Mouse (Mus musculus) cortical plate, adult 2 months (tissue): Measurements from ENCODE around the gene Furin. TPM values are rescaled to one million over a fixed set of nuclear protein-coding genes. Genes with fewer than 3 reads are reported as not detected.

Experiments
- H3K27ac ChIP-seq: fragments of 200-500 bp; 2 replicates; pipeline ENCODE4 v1.5.1; 2012; ENCODE audit warnings: low read length, control low read depth, inconsistent platforms; ENCODE audit not compliant: insufficient read depth
- H3K4me1 ChIP-seq: fragments of 200-500 bp; 2 replicates; pipeline ENCODE4 v1.6.1; 2011; ENCODE audit warnings: low read length; ENCODE audit not compliant: control insufficient read depth, insufficient read depth
- H3K4me3 ChIP-seq: fragments of 200-500 bp; 2 replicates; pipeline ENCODE4 v1.5.1; 2011; ENCODE audit warnings: mild to moderate bottlenecking, low read length, control low read depth; ENCODE audit not compliant: insufficient read depth
- CTCF ChIP-seq: fragments of 200-500 bp; IDR thresholded peaks from 2 replicates; pipeline ENCODE4 v1.5.1; 2011; ENCODE audit warnings: mild to moderate bottlenecking, control low read depth, low read length; ENCODE audit not compliant: insufficient read depth; ENCODE audit errors: extremely low read depth
- POLR2A ChIP-seq: fragments of 200-500 bp; IDR thresholded peaks from 2 replicates; pipeline ENCODE4 v1.6.1; 2011; ENCODE audit warnings: mild to moderate bottlenecking, low read length, control low read depth; ENCODE audit not compliant: insufficient read depth; ENCODE audit errors: extremely low read depth
- polyA plus RNA-seq: library from polyadenylated mRNA; depleted of rRNA; stranded (reverse); fragments of >200 nt; gene quantifications from 2 replicates; pipeline ENCODE4 v1.2.3, GENCODE M21; 2012

Furin gene
- polyA plus RNA-seq, 1 experiment = 19.9 TPM

DNA sequence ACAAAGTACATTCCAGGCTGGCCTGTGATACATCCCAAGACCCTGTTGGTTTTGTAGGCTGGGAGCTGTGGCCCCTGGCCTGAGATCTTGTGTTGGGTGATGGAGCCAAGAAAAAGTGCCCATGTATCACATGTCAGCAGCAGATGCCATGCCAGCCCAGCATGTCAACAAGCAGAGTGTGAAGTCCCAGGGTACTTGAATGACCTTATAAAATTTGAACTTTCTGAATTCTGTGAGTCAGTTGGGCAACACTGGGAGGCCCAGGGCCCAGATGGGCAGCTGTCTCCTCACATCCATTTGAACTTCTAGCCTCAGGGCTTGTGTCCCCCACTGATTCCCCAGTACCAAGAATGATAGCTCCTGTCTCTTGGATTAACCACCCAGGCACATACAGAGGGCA, 12.4 kb upstream of the Furin start:
- no peaks in the 10 kb centered on the region for H3K4me1 ChIP-seq
- no peak for TF ChIP-seq CTCF
- no peak overlapping the region for H3K27ac ChIP-seq
- no peak overlapping the region for H3K4me3 ChIP-seq

DNA sequence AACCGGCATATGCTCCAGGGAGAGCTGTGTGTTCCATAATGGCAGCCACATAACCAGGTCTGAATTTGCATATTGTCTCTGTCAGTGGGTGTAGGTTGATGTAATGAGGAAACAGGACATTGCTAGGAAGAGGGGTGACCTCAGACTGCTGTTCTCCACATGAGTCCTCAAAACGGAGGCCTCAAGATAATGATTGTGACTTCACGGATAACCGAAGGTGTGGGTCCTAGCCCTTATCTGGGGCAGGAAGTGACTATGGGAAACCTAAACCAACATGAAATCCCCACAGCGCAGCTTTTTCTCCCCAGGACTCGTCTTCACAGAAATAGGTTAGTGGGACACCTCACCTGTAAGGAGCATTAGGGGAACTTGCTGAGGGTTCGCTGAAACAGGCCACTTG, 11.7 kb upstream of the Furin start:
- Histone ChIP-seq H3K4me1 (no peaks in the 10 kb centered on the region), H3K27ac (no peak overlapping the region), H3K4me3 (no peak overlapping the region)
- TF ChIP-seq POLR2A (no peak), CTCF (no peak)

DNA sequence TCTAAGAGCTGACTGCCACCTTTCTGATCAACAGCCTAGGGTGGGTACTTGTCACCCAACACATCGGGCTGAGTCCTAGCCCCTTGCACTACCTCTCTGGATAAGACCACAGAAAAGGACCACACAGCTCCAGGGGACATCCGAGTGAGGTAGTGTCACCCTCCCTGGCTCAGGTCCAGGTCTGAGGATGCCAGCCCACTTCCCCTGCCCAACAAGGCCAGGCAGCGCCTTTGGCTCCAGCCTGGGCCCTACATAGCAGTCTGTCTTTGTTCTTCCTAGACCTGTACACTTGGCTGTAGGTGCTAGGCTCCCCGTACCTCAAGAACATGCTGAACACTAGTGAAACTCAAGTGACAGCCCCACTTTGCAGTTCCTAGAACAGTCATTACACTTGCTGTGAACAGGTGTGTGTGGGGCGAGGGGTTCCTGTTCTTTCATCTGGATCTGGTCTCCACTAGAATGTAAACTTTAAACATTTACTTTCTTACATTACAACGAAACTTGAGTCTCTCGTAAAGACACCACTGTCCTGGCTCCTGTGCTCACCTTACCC, 9.1 kb upstream of the Furin start:
- Histone ChIP-seq H3K4me1 (no peaks in the 10 kb centered on the region), H3K4me3 (no peak overlapping the region), H3K27ac (no peak overlapping the region)
- TF ChIP-seq POLR2A (no peak), CTCF (no peak)

DNA sequence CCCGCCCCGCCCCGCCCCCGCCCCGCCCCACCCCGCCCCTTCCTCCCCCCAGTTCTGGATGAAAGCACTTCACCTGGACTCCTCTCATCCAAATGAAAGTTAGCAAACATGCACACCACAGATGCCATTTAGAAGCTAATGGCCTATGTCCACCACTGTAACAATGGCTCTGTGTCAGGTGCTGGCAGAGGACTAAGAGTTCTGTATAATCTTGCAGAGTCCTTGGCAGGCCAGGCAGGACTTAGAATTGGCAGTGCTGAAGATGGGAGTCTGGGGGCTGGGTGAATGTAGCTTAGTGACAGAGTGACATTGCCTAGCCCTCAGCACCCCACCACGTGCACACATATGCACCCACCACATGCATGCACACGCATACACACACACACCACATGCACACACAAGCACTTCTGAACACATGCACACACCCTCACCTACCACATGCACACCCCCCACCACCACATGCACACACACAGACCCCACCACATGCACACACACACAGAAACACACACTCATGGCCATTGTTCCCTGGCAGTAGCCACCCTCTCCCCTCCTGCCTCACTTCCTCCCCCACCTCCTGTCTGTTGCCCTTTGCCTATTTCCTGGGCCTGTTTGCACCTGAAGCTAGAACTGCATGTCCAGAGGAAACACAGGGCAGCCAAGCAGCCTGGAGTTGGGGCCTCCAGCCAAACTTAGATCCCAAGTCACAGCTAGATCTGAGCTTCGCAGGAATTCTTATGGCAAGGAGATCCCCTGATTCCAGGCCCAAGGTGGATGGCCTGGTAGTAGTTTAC, 8.5 kb upstream of the Furin start:
- no peak for TF ChIP-seq POLR2A
- TF ChIP-seq CTCF = no peak
- Histone ChIP-seq H3K27ac (no peak overlapping the region), H3K4me1 (no peaks in the 10 kb centered on the region), H3K4me3 (no peak overlapping the region)

DNA sequence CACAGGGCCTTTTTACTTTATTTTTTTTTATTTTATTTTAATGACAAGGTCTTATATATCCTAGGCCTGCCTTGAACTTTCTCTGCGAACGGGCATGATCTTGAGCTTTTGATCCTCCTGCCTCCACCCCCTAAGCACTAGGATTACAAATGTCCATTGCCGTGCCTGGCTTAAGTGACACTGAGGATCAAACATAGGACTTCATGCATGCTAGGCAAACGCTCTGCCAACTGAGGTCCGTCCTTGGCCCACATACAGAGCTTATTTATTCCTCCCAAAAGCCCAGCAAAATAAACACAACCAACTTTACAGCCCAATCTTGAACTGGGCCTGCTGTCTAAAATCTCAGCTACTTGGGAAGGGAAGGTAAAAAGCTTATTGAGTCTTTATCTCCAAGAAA, 7.5 kb upstream of the Furin start:
- Histone ChIP-seq H3K4me3 (no peak overlapping the region), H3K4me1 (no peaks in the 10 kb centered on the region), H3K27ac (no peak overlapping the region)
- TF ChIP-seq POLR2A = no peak
- TF ChIP-seq CTCF = no peak

DNA sequence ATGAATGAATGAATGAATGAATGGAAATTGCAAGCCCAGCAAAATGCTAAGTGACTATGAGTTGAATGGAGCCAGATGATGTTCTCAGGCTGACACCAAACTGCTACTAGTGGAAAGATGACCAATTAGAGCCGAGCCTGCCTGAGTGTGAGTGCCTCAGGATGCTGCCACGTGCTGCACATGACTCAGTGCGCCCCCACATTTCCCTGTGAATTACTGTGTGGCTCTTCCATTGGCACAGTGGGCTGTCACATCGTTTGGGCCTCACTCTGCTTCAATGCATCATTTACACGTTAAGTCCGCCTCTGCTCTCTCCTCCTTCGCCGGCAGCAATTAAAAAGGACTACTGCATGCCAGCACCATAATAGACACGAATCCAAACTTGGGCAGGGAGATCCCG, 7.0 kb upstream of the Furin start:
- no peak for TF ChIP-seq CTCF
- no peak for TF ChIP-seq POLR2A
- Histone ChIP-seq H3K4me1 (no peaks in the 10 kb centered on the region), H3K4me3 (no peak overlapping the region)

DNA sequence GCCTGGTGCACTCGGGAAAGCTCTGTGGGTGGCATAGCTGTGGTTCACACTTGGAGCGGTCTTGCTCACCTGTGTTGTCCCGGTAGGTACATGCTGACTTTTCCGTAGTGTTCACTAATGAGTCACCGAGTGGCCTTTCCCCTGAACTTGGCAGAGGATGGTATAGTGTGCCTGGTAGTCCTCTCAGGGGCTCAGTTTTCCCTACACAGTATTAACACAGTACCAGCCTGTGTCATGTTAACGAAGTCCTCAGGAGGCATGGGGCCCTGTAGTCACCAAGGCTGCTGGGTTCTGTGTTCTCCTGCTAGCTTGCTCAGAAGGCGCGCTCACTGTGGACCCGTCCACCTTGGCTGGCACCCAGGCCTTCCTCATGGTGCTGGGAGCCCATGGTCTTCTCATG, 5.1 kb upstream of the Furin start:
- no peak for TF ChIP-seq POLR2A
- no peak for TF ChIP-seq CTCF
- H3K4me1 ChIP-seq = no peaks in the 10 kb centered on the region
- no peak overlapping the region for H3K27ac ChIP-seq
- no peak overlapping the region for H3K4me3 ChIP-seq

More for the DNA sequence above, 7.0 kb upstream of the Furin start:
- no peak overlapping the region for H3K27ac ChIP-seq

DNA sequence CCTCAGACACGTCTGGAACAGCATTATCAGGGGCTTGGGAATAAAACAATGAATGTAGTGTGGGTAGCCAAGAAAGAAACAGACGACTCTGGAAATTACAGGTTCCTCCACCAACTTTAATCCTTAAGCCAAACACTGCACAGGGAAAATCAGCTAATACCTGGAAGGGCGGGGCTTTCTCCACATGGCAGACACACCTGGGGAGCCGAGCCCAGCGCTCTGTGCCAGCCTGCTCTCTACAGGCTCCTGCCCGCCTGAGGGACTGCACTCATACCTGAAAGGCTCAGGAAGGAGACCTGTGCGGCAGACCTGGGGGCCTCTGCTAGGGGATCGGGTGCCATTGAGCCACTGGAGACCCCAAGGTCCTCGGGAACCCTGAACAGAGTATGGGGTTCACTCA, 2.5 kb upstream of the Furin start:
- no peak overlapping the region for H3K4me3 ChIP-seq
- no peaks in the 10 kb centered on the region for H3K4me1 ChIP-seq
- TF ChIP-seq POLR2A (no peak), CTCF (no peak)
- H3K27ac ChIP-seq = no peak overlapping the region

DNA sequence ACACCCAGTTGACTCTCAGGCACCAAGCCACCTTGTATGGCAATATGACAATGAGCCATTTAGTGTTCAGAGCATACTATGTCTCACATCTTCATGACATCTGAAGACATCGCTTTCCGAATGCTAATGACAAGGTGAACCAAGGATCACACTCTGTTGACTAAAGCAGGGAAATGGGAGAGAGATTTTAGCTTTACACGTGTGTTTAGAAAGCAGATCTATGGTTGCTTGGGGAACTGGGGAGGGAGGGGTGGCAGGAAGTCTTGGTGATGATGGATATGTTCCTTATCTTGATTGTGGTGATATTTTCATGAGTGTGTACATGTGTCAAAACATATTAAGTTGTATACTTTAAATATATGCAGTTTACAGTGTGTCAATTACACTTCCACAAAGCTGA, 950 bp upstream of the Furin start:
- no peak for TF ChIP-seq POLR2A
- no peak for TF ChIP-seq CTCF
- Histone ChIP-seq H3K4me1 (no peaks in the 10 kb centered on the region), H3K27ac (no peak overlapping the region), H3K4me3 (no peak overlapping the region)

DNA sequence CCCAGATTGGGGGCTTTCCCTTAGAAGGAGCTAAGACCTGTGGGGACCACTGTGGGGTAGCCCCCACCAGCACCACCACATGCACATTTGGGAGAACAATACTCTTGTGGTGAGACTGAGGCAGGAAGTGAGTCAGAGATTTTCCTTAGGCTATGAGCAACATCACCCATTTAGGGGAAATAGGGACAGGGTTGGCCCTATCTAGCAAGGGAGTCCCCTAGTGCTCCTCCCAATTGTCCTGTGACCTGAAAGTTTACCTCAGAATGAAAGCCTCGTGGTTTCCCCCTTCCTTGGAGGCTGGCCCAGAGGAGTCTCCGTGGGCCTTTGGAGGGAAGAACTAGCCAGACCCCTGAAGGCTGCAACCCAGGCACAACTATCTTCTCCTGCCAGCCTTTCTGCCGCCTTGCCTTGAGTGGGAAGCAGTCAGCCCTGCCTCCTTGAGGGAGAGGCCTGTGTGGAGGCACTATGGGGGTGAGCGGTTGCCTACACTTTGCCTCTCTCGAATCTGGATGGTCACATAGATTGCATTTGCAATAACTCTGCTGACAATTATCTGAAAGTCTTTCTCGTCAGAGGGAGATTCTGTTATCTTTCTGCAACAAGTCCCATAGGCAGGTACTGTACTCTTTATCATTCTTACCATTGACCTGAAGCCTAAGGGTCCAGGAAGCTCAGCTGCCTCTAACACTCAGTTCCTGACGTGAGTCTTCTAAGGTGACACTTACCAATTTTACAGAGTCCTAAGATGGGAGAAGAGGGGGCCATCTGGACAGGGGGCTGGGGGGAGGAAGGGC, 938 bp downstream of the Furin start:
- Histone ChIP-seq H3K27ac (no peak overlapping the region), H3K4me1 (peaks cover 5% of the 10 kb centered on the region; the same call in 1 of the 2 replicates), H3K4me3 (no peak overlapping the region)
- TF ChIP-seq CTCF = no peak
- TF ChIP-seq POLR2A = no peak
